Mouse (Mus musculus) cortical plate, adult 2 months (tissue): ENCODE results near the gene Cdon.

Experiments used
- CTCF ChIP-seq: fragments of 200-500 bp; IDR thresholded peaks from 2 replicates; pipeline ENCODE4 v1.5.1; 2011; ENCODE audit warnings: mild to moderate bottlenecking, control low read depth, low read length; ENCODE audit not compliant: insufficient read depth; ENCODE audit errors: extremely low read depth
- POLR2A ChIP-seq: fragments of 200-500 bp; IDR thresholded peaks from 2 replicates; pipeline ENCODE4 v1.6.1; 2011; ENCODE audit warnings: mild to moderate bottlenecking, low read length, control low read depth; ENCODE audit not compliant: insufficient read depth; ENCODE audit errors: extremely low read depth

GRCm38 (mm10) chr9:35479456-35479855, 58.5 kb downstream of the Cdon start:
- TF ChIP-seq POLR2A (no peak), CTCF (no peak)
